Mouse (Mus musculus) gastrocnemius, adult 8-10 months (tissue): ENCODE results near the gene Klk1b27. TPM values are rescaled to one million over a fixed set of nuclear protein-coding genes. Genes with fewer than 3 reads are reported as not detected.
"Not testable (repeated sequence)": the region's sequence is repeated elsewhere in the genome, so short reads cannot be mapped to it uniquely, and the experiment has no call there.

ENCODE experiments used
- DNase-seq, 2 experiments: peaks; one replicate each; pipeline ENCODE4 v3.0.0; 2022; ENCODE audit warnings: low spot score in 2 of 2
- total RNA-seq, 4 experiments: library from RNA; stranded (reverse); gene quantifications; 2 replicates each; pipeline ENCODE4 v1.2.4; 2022

The Klk1b27 gene
- not detected for total RNA-seq

- not testable (repeated sequence) for DNase-seq
Observed at GRCm38 (mm10) chr7:44051990-44052389, at the start of gene Klk1b27. Klk1b27 (plus strand) TSS chr7:44052290.

GRCm38 (mm10) chr7:44004847-44005246 is 47.2 kb upstream of the Klk1b27 start:
- no peak for DNase-seq

- not testable (repeated sequence) for DNase-seq
Observed at GRCm38 (mm10) chr7:44011868-44012267, 40.2 kb upstream of the Klk1b27 start, which contains the start of gene Klk1b26. Klk1b26 (plus strand) TSS chr7:44012168.

- DNase-seq: not testable (repeated sequence)
Observed at GRCm38 (mm10) chr7:44014666-44015065, 37.4 kb upstream of the Klk1b27 start.

- no peak for DNase-seq
Observed at GRCm38 (mm10) chr7:44015071-44015470, 37.0 kb upstream of the Klk1b27 start.

GRCm38 (mm10) chr7:44072117-44072516 is 20.0 kb downstream of the Klk1b27 start:
- DNase-seq: no peak

GRCm38 (mm10) chr7:44077703-44078102 is 25.6 kb downstream of the Klk1b27 start:
- no peak for DNase-seq

- no peak for DNase-seq
Observed at GRCm38 (mm10) chr7:44096111-44096510, 44.0 kb downstream of the Klk1b27 start.

GRCm38 (mm10) chr7:44102028-44102427 is 49.9 kb downstream of the Klk1b27 start, which contains the start of gene Klk1b21:
Klk1b21 (plus strand) TSS chr7:44102328.
- DNase-seq: not testable (repeated sequence)

Other genes starting within 250 kb of the Klk1b27 start
- not detected for gene Klk7, start 241.0 kb upstream of the Klk1b27 start, total RNA-seq
- gene Klk6, start 227.8 kb upstream of the Klk1b27 start, total RNA-seq: not detected
- gene Klk5, start 210.3 kb upstream of the Klk1b27 start, total RNA-seq: not detected
- not detected for gene Klk4, start 171.1 kb upstream of the Klk1b27 start, total RNA-seq
- gene Klk15, start 118.5 kb upstream of the Klk1b27 start, total RNA-seq: not detected
- not detected for gene Klk1b8, start 101.6 kb upstream of the Klk1b27 start, total RNA-seq
- gene Klk1b1, start 85.5 kb upstream of the Klk1b27 start, total RNA-seq: not detected
- gene Klk1b9, start 76.2 kb upstream of the Klk1b27 start, total RNA-seq: not detected
- not detected for gene Klk1b11, start 56.4 kb upstream of the Klk1b27 start, total RNA-seq
- 1 to 10 TPM in 1 of 4 experiments, not detected in 3; 1.3 TPM for gene Klk1b26, start 40.1 kb upstream of the Klk1b27 start, total RNA-seq
- not detected for gene Klk1b21, start 50.0 kb downstream of the Klk1b27 start, total RNA-seq
- not detected for gene Klk1b22, start 60.4 kb downstream of the Klk1b27 start, total RNA-seq
- gene Klk1b16, start 84.5 kb downstream of the Klk1b27 start, total RNA-seq: not detected
- gene Klk1b24, start 135.9 kb downstream of the Klk1b27 start, total RNA-seq: not detected
- gene Klk1b3, start 145.9 kb downstream of the Klk1b27 start, total RNA-seq: not detected
- not detected for gene Klk1b4, start 155.1 kb downstream of the Klk1b27 start, total RNA-seq
- not detected for gene Klk1b5, start 163.7 kb downstream of the Klk1b27 start, total RNA-seq
- gene Klk1, start 173.1 kb downstream of the Klk1b27 start, total RNA-seq: under 1 TPM in 2 of 4 experiments, not detected in 2; 0.31 to 0.72 TPM
- gene Gm36864, start 183.9 kb downstream of the Klk1b27 start, total RNA-seq: not detected
- not detected for gene 1700028J19Rik, start 194.4 kb downstream of the Klk1b27 start, total RNA-seq
- 1 to 10 TPM; 5.1 to 9.2 (median 6.6) TPM for gene 2410002F23Rik, start 194.4 kb downstream of the Klk1b27 start, total RNA-seq
- gene Acp4, start 205.1 kb downstream of the Klk1b27 start, total RNA-seq: not detected
- gene Gm15517, start 209.2 kb downstream of the Klk1b27 start, total RNA-seq: not detected